Mouse (Mus musculus): ENCODE results near the gene Ntmt1.

DNA sequence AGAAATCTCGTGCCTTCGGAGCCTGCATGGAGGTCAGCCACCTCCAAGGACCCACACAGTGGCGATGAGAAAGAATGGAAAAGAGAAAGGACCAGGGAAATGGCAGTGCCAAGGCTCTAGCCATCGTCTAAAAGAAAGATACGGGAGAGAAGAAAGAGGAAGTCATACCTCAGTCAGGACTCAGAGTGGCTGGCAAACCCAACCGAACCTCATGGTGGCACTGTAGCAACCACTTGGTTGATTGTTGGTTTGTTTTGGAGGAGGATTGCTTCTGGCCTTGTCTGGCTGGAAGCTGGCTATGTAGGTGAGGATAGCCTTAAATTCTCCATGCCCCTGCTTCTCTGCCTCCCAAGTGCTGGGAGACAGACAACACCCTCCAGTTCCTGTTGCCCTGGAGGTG is 38.4 kb upstream of the Ntmt1 start:
- TF ChIP-seq SRF (IDR thresholded peaks at IDR 0.05; ENCODE audit: control insufficient read depth, insufficient read length, low read depth) (no peak), CEBPB (IDR thresholded peaks at IDR 0.05; ENCODE audit: insufficient read depth, poor library complexity, severe bottlenecking) (no peak), POLR2A (IDR thresholded peaks at IDR 0.05; ENCODE audit: insufficient read length, low read depth) (no peak), MAX (IDR thresholded peaks at IDR 0.05; ENCODE audit: low read depth) (no peak), TCF12 (IDR thresholded peaks at IDR 0.05; ENCODE audit: insufficient read depth, poor library complexity, severe bottlenecking) (no peak), MYOD1 (IDR thresholded peaks at IDR 0.05; ENCODE audit: control insufficient read depth in 1 of 3, insufficient read length in 2 of 3, low read depth in 2 of 3) (no peak)
